Mouse (Mus musculus): ENCODE data around the gene Zfp821. TPM values are rescaled to one million over a fixed set of nuclear protein-coding genes. Genes with fewer than 3 reads are reported as not detected.
"Not testable (repeated sequence)": the region's sequence is repeated elsewhere in the genome, so short reads cannot be mapped to it uniquely, and the experiment has no call there.

The Zfp821 gene
- polyA plus RNA-seq, 1 experiment from 2014 or later, result 15.3 TPM

DNA sequence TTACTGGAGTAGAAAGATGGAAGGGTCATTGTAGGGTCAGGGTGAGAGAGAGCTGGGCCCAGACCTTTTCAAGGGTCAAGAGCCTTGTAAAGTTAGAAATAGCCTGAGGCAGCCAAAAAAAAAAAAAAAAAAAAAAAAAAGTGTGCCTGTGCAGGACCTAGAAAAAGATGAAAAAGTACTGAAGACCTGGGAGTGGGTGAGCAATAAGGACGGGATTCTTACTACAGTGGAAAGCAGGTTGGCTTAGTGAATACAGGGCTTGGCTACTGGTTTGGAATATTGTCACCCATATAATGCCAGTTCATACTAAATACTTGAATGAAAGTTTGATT is 32.7 kb downstream of the Zfp821 start:
- 100% methylated on average over 1 of the region's 1 CpGs for WGBS (ENCODE audit: missing documents)
- H3K36me3 ChIP-seq (ENCODE audit: inconsistent target), result peaks cover 6% of the 10 kb centered on the region
- H3K4me3 ChIP-seq (ENCODE audit: inconsistent target), result no peak overlapping the region
- H3K27ac ChIP-seq, result no peak overlapping the region
- peaks cover 44% of the 10 kb centered on the region for H3K79me2 ChIP-seq (ENCODE audit: inconsistent target)

DNA sequence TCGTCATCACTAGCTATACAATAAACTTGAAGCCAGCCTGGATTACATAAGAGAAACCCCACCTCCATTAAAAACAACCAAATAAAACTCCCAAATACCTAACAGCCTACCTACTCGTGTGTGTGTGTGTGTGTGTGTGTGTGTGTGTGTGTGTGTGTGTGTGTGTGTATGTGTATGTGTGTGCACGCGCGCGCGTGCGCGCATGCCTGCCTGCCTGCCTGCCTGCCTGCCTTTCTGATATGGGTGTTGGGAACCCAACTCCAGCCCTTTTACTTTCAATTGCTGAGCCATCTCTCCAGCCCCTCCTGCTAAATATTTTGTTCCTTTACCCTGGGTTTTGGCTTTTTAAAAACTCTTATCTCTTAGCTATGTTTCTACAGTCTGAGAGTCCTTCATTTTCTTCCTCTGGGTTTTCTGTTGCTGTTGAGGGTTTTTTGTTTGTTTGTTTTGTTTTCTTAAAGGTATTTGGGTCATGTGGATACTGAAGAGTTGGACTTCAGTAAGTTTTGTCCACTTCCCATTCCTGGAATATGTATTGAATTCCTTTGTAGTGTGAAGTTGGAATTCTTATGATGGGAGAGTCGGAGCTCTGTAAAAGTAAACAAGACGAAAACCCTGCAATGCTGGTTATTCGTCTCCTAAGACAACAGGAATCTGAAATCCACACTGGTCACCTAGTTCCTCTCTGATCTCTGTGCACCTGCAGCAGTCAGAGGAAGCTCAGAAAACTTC is 42.3 kb downstream of the Zfp821 start:
- Histone ChIP-seq H3K27ac (no peak overlapping the region), H3K4me3 (ENCODE audit: inconsistent target) (no peak overlapping the region), H3K79me2 (ENCODE audit: inconsistent target) (no peaks in the 10 kb centered on the region), H3K36me3 (ENCODE audit: inconsistent target) (no peaks in the 10 kb centered on the region)
- 46% methylated on average over 4 of the region's 12 CpGs for WGBS (ENCODE audit: missing documents)

DNA sequence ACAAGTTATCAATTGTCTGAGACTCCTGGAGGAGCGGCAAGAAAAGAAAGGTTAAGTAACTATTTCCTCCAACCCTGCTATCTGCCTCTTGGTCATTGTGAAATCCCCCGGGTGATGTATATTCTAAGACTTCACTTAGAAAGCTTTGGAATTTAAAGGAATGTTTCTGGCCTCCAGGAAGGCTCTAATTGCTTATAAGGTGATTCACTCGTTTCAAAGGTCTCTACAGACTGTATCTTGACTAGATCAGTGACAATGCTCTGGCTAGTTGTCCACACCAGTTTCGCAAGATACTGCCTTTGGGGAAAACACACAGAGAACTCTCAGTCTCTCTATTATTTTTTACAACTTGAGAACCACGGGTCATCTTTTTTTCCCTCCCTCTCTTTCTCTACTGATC is 44.9 kb downstream of the Zfp821 start:
- Histone ChIP-seq H3K4me3 (ENCODE audit: inconsistent target) (no peak overlapping the region; the same call in 1 of the 2 replicates), H3K36me3 (ENCODE audit: inconsistent target) (no peaks in the 10 kb centered on the region), H3K27ac (peak overlapping the region; percentile 48), H3K79me2 (ENCODE audit: inconsistent target) (no peaks in the 10 kb centered on the region)
- 12% methylated on average over 5 of the region's 5 CpGs for WGBS (ENCODE audit: missing documents)

- Histone ChIP-seq H3K27ac (peak overlapping the region; percentile 48), H3K4me3 (ENCODE audit: inconsistent target) (no peak overlapping the region; the same call in 1 of the 2 replicates), H3K36me3 (ENCODE audit: inconsistent target) (no peaks in the 10 kb centered on the region), H3K79me2 (ENCODE audit: inconsistent target) (no peaks in the 10 kb centered on the region)
- 9% methylated on average over 12 of the region's 12 CpGs for whole genome bisulfite sequencing (ENCODE audit: missing documents)
Measured at GRCm38 (mm10) chr8:109750699-109751098, 45.4 kb downstream of the Zfp821 start.

GRCm38 (mm10) chr8:109751731-109752485 is 46.6 kb downstream of the Zfp821 start:
- no peak overlapping the region for H3K27ac ChIP-seq
- no peaks in the 10 kb centered on the region for H3K36me3 ChIP-seq (ENCODE audit: inconsistent target)
- WGBS (ENCODE audit: missing documents), result 77% methylated on average over 19 of the region's 20 CpGs
- no peaks in the 10 kb centered on the region for H3K79me2 ChIP-seq (ENCODE audit: inconsistent target)
- H3K4me3 ChIP-seq (ENCODE audit: inconsistent target), result no peak overlapping the region

- WGBS (ENCODE audit: missing documents), result 99% methylated on average over 8 of the region's 8 CpGs
- H3K36me3 ChIP-seq (ENCODE audit: inconsistent target), result no peaks in the 10 kb centered on the region
- no peaks in the 10 kb centered on the region for H3K79me2 ChIP-seq (ENCODE audit: inconsistent target)
- H3K27ac ChIP-seq, result no peak overlapping the region
- H3K4me3 ChIP-seq (ENCODE audit: inconsistent target), result no peak overlapping the region
Measured at GRCm38 (mm10) chr8:109754696-109755095, 49.4 kb downstream of the Zfp821 start.

- H3K79me2 ChIP-seq (ENCODE audit: inconsistent target); H3K36me3 ChIP-seq (ENCODE audit: inconsistent target); H3K4me3 ChIP-seq (ENCODE audit: inconsistent target); H3K27ac ChIP-seq: not testable (repeated sequence)
- WGBS (ENCODE audit: missing documents), result 58% methylated on average over 2 of the region's 4 CpGs
Measured at GRCm38 (mm10) chr8:109755554-109755953, 50.2 kb downstream of the Zfp821 start.

GRCm38 (mm10) chr8:109756849-109757248 is 51.5 kb downstream of the Zfp821 start:
- no peak overlapping the region for H3K4me3 ChIP-seq (ENCODE audit: inconsistent target)
- 88% methylated on average over 3 of the region's 3 CpGs for WGBS (ENCODE audit: missing documents)

DNA sequence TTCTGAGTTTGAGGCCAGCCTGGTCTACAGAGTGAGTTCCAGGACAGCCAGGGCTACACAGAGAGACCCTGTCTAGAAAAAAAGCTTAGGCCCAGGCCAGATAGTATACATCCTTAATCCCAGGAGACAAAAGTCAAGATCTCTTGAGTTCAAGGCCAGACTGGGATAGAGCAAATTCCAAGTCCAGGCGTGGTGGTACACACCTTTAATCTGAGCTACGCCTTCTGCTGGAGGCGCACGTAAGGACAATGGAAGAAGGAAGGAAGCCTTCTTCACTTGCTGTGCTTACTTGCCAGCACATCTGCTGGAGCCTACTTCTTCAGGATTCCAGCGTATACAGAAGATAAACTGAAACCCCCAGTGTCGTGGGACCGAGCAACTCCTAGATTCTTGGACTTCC is 54.1 kb downstream of the Zfp821 start:
- 92% methylated on average over 7 of the region's 7 CpGs for WGBS (ENCODE audit: missing documents)
- no peaks in the 10 kb centered on the region for H3K79me2 ChIP-seq (ENCODE audit: inconsistent target)
- no peaks in the 10 kb centered on the region for H3K36me3 ChIP-seq (ENCODE audit: inconsistent target)
- H3K27ac ChIP-seq, result no peak overlapping the region
- H3K4me3 ChIP-seq (ENCODE audit: inconsistent target), result no peak overlapping the region

More at GRCm38 (mm10) chr8:109756849-109757248, 51.5 kb downstream of the Zfp821 start:
- Histone ChIP-seq H3K27ac (no peak overlapping the region), H3K79me2 (ENCODE audit: inconsistent target) (no peaks in the 10 kb centered on the region), H3K36me3 (ENCODE audit: inconsistent target) (no peaks in the 10 kb centered on the region)

- Histone ChIP-seq H3K36me3 (ENCODE audit: inconsistent target) (no peaks in the 10 kb centered on the region), H3K4me3 (ENCODE audit: inconsistent target) (no peak overlapping the region), H3K27ac (no peak overlapping the region), H3K79me2 (ENCODE audit: inconsistent target) (no peaks in the 10 kb centered on the region)
- 80% methylated on average over 1 of the region's 1 CpGs for WGBS (ENCODE audit: missing documents)
Measured at GRCm38 (mm10) chr8:109760221-109760620, 54.9 kb downstream of the Zfp821 start.

- H3K79me2 ChIP-seq (ENCODE audit: inconsistent target), result no peaks in the 10 kb centered on the region
Measured at GRCm38 (mm10) chr8:109764031-109764430, 58.7 kb downstream of the Zfp821 start.

GRCm38 (mm10) chr8:109766081-109766480 is 60.7 kb downstream of the Zfp821 start:
- 69% methylated on average over 7 of the region's 7 CpGs for WGBS (ENCODE audit: missing documents)
- Histone ChIP-seq H3K4me3 (ENCODE audit: inconsistent target) (no peak overlapping the region), H3K27ac (no peak overlapping the region), H3K36me3 (ENCODE audit: inconsistent target) (no peaks in the 10 kb centered on the region), H3K79me2 (ENCODE audit: inconsistent target) (no peaks in the 10 kb centered on the region)

More at GRCm38 (mm10) chr8:109764031-109764430, 58.7 kb downstream of the Zfp821 start:
- Histone ChIP-seq H3K36me3 (ENCODE audit: inconsistent target) (no peaks in the 10 kb centered on the region), H3K27ac (no peak overlapping the region), H3K4me3 (ENCODE audit: inconsistent target) (no peak overlapping the region)
- 100% methylated on average over 6 of the region's 6 CpGs for WGBS (ENCODE audit: missing documents)

DNA sequence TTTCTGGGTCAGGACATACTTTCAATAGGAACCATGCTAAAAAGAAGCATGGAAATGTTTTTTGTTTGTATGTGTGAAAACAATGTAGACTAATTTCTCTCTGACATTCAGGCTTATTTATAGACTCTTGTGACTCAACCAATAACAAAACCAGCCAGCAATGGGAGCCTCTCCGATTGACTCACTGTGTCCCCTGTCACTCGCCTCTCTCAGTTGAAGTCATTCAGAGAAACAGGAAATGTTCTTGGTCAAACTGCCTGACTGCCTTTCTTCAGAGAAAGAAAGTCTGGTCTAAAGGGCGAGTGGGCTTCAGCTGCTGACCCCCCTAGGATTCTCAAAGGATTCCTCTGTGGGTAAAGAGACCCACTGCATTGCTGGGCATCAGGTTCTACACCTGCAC is 67.8 kb downstream of the Zfp821 start:
- Histone ChIP-seq H3K27ac (peak overlapping the region; percentile 57), H3K79me2 (ENCODE audit: inconsistent target) (no peaks in the 10 kb centered on the region), H3K4me3 (ENCODE audit: inconsistent target) (no peak overlapping the region), H3K36me3 (ENCODE audit: inconsistent target) (no peaks in the 10 kb centered on the region)
- WGBS (ENCODE audit: missing documents), result 0% methylated on average over 3 of the region's 3 CpGs
